Comparison of ENCODE assay signal across 9 mouse cellular contexts in genomic region chr2:148627011-148627471, GRCm38 (mm10). TPM values are rescaled to one million over a fixed set of nuclear protein-coding genes. Genes with fewer than 3 reads are reported as not detected.
DNase-seq lines count a peak whose midpoint lies in the region; ATAC-seq lines count a peak whose summit lies in the region.
"Had no signal": no experiment of that assay in that cellular context is flagged by ENCODE, and none has a peak within 500 bp of the region (broad histone marks: within the 10 kb centered on the region; RNA-seq: fewer than 3 reads in every experiment).

No protein-coding gene starts in this region.

- no peaks in the 10 kb centered on the region for H3K36me3 ChIP-seq in hindbrain, embryonic 10.5 days
- no peaks in the 10 kb centered on the region for H3K36me3 ChIP-seq in hindbrain, embryonic 14.5 days (replicated peaks; ENCODE audit: control insufficient read depth, insufficient read depth)
- no peaks in the 10 kb centered on the region for H3K36me3 ChIP-seq in heart, embryonic 12.5 days
- no peaks in the 10 kb centered on the region for H3K36me3 ChIP-seq in neural tube, embryonic 15.5 days

- H3K9me3 ChIP-seq in hindbrain, embryonic 10.5 days = no peaks in the 10 kb centered on the region
- H3K9me3 ChIP-seq in hindbrain, embryonic 14.5 days (ENCODE audit: control insufficient read depth, low read length) = no peaks in the 10 kb centered on the region
- no peaks in the 10 kb centered on the region for H3K9me3 ChIP-seq in heart, embryonic 12.5 days (replicated peaks)
- no peaks in the 10 kb centered on the region for H3K9me3 ChIP-seq in neural tube, embryonic 15.5 days (replicated peaks)
- H3K9me3 ChIP-seq: megakaryocyte, embryonic 14.5 days had no signal

- H3K4me3 ChIP-seq in hindbrain, embryonic 10.5 days = no peak overlapping the region
- H3K4me3 ChIP-seq in hindbrain, embryonic 14.5 days (replicated peaks; ENCODE audit: low read length) = no peak overlapping the region
- no peak overlapping the region for H3K4me3 ChIP-seq in heart, embryonic 12.5 days
- H3K4me3 ChIP-seq in neural tube, embryonic 15.5 days (replicated peaks) = no peak overlapping the region
- H3K4me3 ChIP-seq: megakaryocyte, embryonic 14.5 days had no signal

- H3K4me2 ChIP-seq in hindbrain, embryonic 14.5 days (replicated peaks) = no peak overlapping the region
- H3K4me2 ChIP-seq in heart, embryonic 12.5 days = no peak overlapping the region
- no peak overlapping the region for H3K4me2 ChIP-seq in neural tube, embryonic 15.5 days

- DNase-seq in hindbrain, embryonic 10.5 days (ENCODE audit: low spot score) = no peak
- no peak for DNase-seq in hindbrain, embryonic 14.5 days (ENCODE audit: low spot score)
- peak; percentile 46 for DNase-seq in adrenal gland, postnatal 10 days
- peak; percentile 49 to 68 for DNase-seq in kidney, postnatal 4 days

- no peak for ATAC-seq in hindbrain, embryonic 14.5 days (ENCODE audit: low FRiP score)
- peak; percentile 67 for ATAC-seq in heart, embryonic 12.5 days (ENCODE audit: insufficient number of reproducible peaks, low FRiP score)
- ATAC-seq in megakaryocyte progenitor cell, adult 5-6 weeks (replicated peaks; ENCODE audit: poor library complexity) = no peak
- ATAC-seq in neural tube, embryonic 15.5 days (ENCODE audit: low FRiP score) = no peak
- ATAC-seq in erythroid progenitor cell, adult 5-6 weeks (replicated peaks; ENCODE audit: low FRiP score, poor library complexity, severe bottlenecking) = no peak

- no peaks in the 10 kb centered on the region for H3K27me3 ChIP-seq in hindbrain, embryonic 10.5 days (ENCODE audit: insufficient read depth, poor library complexity, severe bottlenecking)
- no peaks in the 10 kb centered on the region for H3K27me3 ChIP-seq in hindbrain, embryonic 14.5 days (ENCODE audit: control insufficient read depth, insufficient read depth, low read length)
- no peaks in the 10 kb centered on the region for H3K27me3 ChIP-seq in heart, embryonic 12.5 days (replicated peaks)
- no peaks in the 10 kb centered on the region for H3K27me3 ChIP-seq in neural tube, embryonic 15.5 days (replicated peaks)

- no peak overlapping the region for H3K9ac ChIP-seq in hindbrain, embryonic 14.5 days
- no peak overlapping the region for H3K9ac ChIP-seq in heart, embryonic 12.5 days
- H3K9ac ChIP-seq in neural tube, embryonic 15.5 days (replicated peaks) = no peak overlapping the region

- 61% methylated on average over 3 of the region's 3 CpGs for whole genome bisulfite sequencing in hindbrain, embryonic 10.5 days
- 60% methylated on average over 3 of the region's 3 CpGs for WGBS in hindbrain, embryonic 14.5 days
- 59% methylated on average over 3 of the region's 3 CpGs for WGBS in heart, embryonic 12.5 days
- WGBS in neural tube, embryonic 15.5 days = 75% methylated on average over 3 of the region's 3 CpGs

- H3K27ac ChIP-seq in hindbrain, embryonic 10.5 days = 0 out of 2 replicates have a peak overlapping the region, but pooled peaks have one; percentile 8
- H3K27ac ChIP-seq in hindbrain, embryonic 14.5 days = no peak overlapping the region
- H3K27ac ChIP-seq in heart, embryonic 12.5 days (ENCODE audit: poor library complexity, severe bottlenecking) = 0 out of 2 replicates have a peak overlapping the region, but pooled peaks have one; percentile 0
- H3K27ac ChIP-seq in neural tube, embryonic 15.5 days (replicated peaks) = no peak overlapping the region

- H3K4me1 ChIP-seq in hindbrain, embryonic 10.5 days (replicated peaks) = no peaks in the 10 kb centered on the region
- H3K4me1 ChIP-seq in hindbrain, embryonic 14.5 days (replicated peaks; ENCODE audit: control insufficient read depth, insufficient read depth, low read length) = no peaks in the 10 kb centered on the region
- H3K4me1 ChIP-seq in heart, embryonic 12.5 days (replicated peaks) = no peaks in the 10 kb centered on the region
- H3K4me1 ChIP-seq in neural tube, embryonic 15.5 days = no peaks in the 10 kb centered on the region

RNA-seq across cellular contexts. Expression of gene Nxt1, which starts 45.4 kb away (rescaled TPM):
- polyA plus RNA-seq in hindbrain, embryonic 10.5 days (2016; fragmentation: Nextera tagmentation; extraction: Ambion mirVana) = 120 and 141 TPM in 2 replicates
- polyA plus RNA-seq in hindbrain, embryonic 14.5 days (2014; fragmentation: Nextera tagmentation; extraction: Ambion mirVana) = 47.0 and 48.5 TPM in 2 replicates
- total RNA-seq in adrenal gland, postnatal 10 days (2021) = 10 to 100 TPM; 20.0 to 22.6 TPM
- 53.5 and 59.7 TPM in 2 replicates for polyA plus RNA-seq in heart, embryonic 12.5 days (2016; fragmentation: Nextera tagmentation; extraction: Ambion mirVana)
- 109 and 113 TPM in 2 replicates for total RNA-seq in megakaryocyte progenitor cell, adult 5-6 weeks (2015)
- total RNA-seq in megakaryocyte progenitor cell, adult 5-6 weeks (2017) = 48.6 and 50.6 TPM in 2 replicates
- polyA plus RNA-seq in neural tube, embryonic 15.5 days (2015; fragmentation: Nextera tagmentation; extraction: Ambion mirVana) = 40.2 and 54.3 TPM in 2 replicates
- 55.9 and 62.0 TPM in 2 replicates for total RNA-seq in erythroid progenitor cell, adult 5-6 weeks (2015; ENCODE audit: low replicate concordance)
- 21.4 and 37.2 TPM in 2 replicates for total RNA-seq in erythroid progenitor cell, adult 5-6 weeks (2017; ENCODE audit: low replicate concordance)

RNA-seq across cellular contexts. Expression of gene Gzf1, which starts 53.8 kb away (rescaled TPM):
- 18.2 and 27.4 TPM in 2 replicates for polyA plus RNA-seq in hindbrain, embryonic 10.5 days (2016; fragmentation: Nextera tagmentation; extraction: Ambion mirVana)
- polyA plus RNA-seq in hindbrain, embryonic 14.5 days (2014; fragmentation: Nextera tagmentation; extraction: Ambion mirVana) = 18.5 and 18.6 TPM in 2 replicates
- total RNA-seq in adrenal gland, postnatal 10 days (2021) = 10 to 100 TPM; 28.1 to 31.7 TPM
- 17.7 and 18.8 TPM in 2 replicates for polyA plus RNA-seq in heart, embryonic 12.5 days (2016; fragmentation: Nextera tagmentation; extraction: Ambion mirVana)
- 15.4 and 16.1 TPM in 2 replicates for total RNA-seq in megakaryocyte progenitor cell, adult 5-6 weeks (2015)
- 18.7 and 20.9 TPM in 2 replicates for total RNA-seq in megakaryocyte progenitor cell, adult 5-6 weeks (2017)
- polyA plus RNA-seq in neural tube, embryonic 15.5 days (2015; fragmentation: Nextera tagmentation; extraction: Ambion mirVana) = 13.8 and 15.7 TPM in 2 replicates
- total RNA-seq in erythroid progenitor cell, adult 5-6 weeks (2015; ENCODE audit: low replicate concordance) = 3.6 and 9.6 TPM in 2 replicates
- total RNA-seq in erythroid progenitor cell, adult 5-6 weeks (2017; ENCODE audit: low replicate concordance) = 7.1 and 11.0 TPM in 2 replicates

Comparison
In these comparisons a context has a peak if more than half of its experiments do, and no peak if none do; other contexts are left out.
1. H3K27ac ChIP-seq: peak in hindbrain, embryonic 10.5 days (single experiment) and heart, embryonic 12.5 days (single experiment); none in hindbrain, embryonic 14.5 days (single experiment) and neural tube, embryonic 15.5 days (single experiment).
2. DNase-seq: peak in adrenal gland, postnatal 10 days (single experiment) and kidney, postnatal 4 days (2 of 2); none in hindbrain, embryonic 10.5 days (single experiment) and hindbrain, embryonic 14.5 days (single experiment).